Mouse (Mus musculus): ENCODE measurements around the gene Gsdma. TPM values are rescaled to one million over a fixed set of nuclear protein-coding genes. Genes with fewer than 3 reads are reported as not detected.
A peak's percentile ranks its signal among the peaks of the same experiment; 100 is the strongest.
"Not testable (repeated sequence)": the region's sequence is repeated elsewhere in the genome, so short reads cannot be mapped to it uniquely, and the experiment has no call there.

The Gsdma gene
- polyA plus RNA-seq, 1 experiment from 2014 or later: not detected

DNA sequence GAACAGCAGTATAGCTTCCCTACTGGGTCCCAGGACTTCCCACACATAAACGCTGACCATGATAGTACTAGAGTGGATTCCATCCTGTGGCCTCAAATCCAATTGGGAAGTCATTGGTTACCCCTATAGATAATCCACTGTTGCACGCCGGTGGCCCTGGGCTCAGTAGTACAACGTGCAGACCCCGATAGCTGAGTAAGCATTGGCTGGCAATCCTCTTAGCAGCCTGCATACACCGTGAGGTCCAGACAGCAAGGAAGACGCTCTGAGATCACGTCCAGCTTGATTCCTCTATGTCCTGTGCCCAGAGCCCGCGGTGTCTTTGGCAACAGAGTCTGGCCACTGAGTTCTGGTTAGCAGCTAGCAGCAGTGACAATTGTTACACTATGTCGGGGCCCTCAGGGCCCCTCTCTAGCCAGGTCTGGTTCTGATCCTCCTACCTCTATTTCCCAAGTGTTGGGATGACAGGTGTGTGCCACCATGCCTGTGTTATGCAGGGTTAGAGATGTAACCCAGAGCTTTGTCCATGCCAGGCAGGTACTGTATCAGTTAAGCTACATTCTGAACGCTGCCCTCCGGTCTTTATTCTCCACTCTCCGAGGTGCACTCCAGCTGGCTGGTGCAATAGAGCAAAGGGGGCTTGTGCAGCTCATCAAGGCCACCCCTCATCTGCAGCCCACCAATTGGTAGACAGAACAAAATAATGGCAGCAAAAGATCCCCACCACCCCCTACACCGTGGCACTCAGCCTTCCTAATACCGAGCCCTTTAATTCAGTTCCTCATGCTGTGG is 34.9 kb downstream of the Gsdma start:
- Histone ChIP-seq H3K9ac (no peak overlapping the region), H3K9me3 (replicated peaks) (no peaks in the 10 kb centered on the region), H3K27ac (no peak overlapping the region), H3K4me2 (no peak overlapping the region), H3K27me3 (no peaks in the 10 kb centered on the region), H3K4me3 (no peak overlapping the region), H3K4me1 (0 out of 2 replicates have a peak, but pooled peaks cover 6% of the 10 kb centered on the region), H3K36me3 (ENCODE audit: poor library complexity, severe bottlenecking) (peaks cover 36% of the 10 kb centered on the region)
- WGBS: 89% methylated on average over 16 of the region's 16 CpGs
- ATAC-seq: no peak

DNA sequence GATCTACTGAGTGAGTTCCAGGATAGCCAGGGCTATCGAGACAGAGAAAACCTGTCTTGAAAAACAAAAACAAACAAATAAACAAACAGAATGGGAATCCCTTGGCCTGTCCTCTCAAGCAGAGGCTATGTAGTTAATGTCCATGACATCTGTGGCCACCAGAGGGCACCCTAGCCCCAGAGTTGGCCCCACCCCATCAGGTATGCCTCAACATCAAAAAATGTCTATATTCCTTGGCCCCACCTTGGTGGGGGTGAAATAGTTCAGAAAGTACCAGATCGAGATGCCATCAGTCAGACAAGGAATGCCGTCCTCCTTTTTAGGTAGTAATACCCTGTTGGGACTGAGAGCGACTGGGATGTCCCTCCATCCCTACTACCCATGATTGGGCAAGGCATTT is 35.8 kb downstream of the Gsdma start:
- H3K9ac ChIP-seq: no peak overlapping the region
- no peaks in the 10 kb centered on the region for H3K9me3 ChIP-seq (replicated peaks)
- H3K27ac ChIP-seq: no peak overlapping the region
- WGBS: 54% methylated on average over 4 of the region's 4 CpGs
- H3K4me2 ChIP-seq: no peak overlapping the region
- H3K4me3 ChIP-seq: no peak overlapping the region
- H3K27me3 ChIP-seq: no peaks in the 10 kb centered on the region
- H3K4me1 ChIP-seq: 0 out of 2 replicates have a peak, but pooled peaks cover 6% of the 10 kb centered on the region
- H3K36me3 ChIP-seq (ENCODE audit: poor library complexity, severe bottlenecking): peaks cover 36% of the 10 kb centered on the region
- no peak for ATAC-seq

DNA sequence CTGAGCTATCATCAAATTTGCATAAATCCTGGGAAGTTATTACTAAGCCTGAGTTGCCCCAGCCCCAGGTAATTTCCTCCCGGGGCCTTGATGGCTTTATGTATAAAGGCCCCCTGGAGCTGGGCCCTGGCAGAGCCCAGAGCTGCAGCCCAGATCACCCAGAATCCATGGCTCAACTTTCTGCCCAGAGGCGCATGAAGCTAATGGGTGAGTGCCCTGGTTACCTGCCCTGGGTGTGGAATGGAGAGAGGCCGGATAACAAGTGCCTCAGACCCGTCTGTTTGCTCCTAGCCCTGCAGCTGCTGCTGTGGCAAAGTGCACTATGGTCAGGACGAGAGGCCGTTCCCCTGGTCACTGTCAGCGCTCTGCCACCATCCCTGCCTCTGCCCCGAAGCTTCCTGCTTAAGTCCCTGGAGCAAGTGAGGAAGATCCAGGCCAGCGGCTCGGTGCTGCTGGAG is 37.1 kb downstream of the Gsdma start, which contains the start of gene Csf3:
Gene Csf3 (plus strand): TSS at position 51 of the 458 bp plus-strand sequence.
- no peaks in the 10 kb centered on the region for H3K9me3 ChIP-seq (replicated peaks)
- H3K9ac ChIP-seq: 0 out of 2 replicates have a peak within 1 kb of the TSS, but pooled peaks have one; percentile 30
- H3K4me3 ChIP-seq: no peak within 1 kb of the TSS
- no peaks in the 10 kb centered on the region for H3K27me3 ChIP-seq
- H3K36me3 ChIP-seq (ENCODE audit: poor library complexity, severe bottlenecking): peaks cover 36% of the 10 kb centered on the region
- H3K4me2 ChIP-seq: no peak within 1 kb of the TSS
- no peak within 1 kb of the TSS for H3K27ac ChIP-seq
- 0 out of 2 replicates have a peak, but pooled peaks cover 6% of the 10 kb centered on the region for H3K4me1 ChIP-seq
- ATAC-seq: no peak
- WGBS: 36% methylated on average over 10 of the region's 10 CpGs

DNA sequence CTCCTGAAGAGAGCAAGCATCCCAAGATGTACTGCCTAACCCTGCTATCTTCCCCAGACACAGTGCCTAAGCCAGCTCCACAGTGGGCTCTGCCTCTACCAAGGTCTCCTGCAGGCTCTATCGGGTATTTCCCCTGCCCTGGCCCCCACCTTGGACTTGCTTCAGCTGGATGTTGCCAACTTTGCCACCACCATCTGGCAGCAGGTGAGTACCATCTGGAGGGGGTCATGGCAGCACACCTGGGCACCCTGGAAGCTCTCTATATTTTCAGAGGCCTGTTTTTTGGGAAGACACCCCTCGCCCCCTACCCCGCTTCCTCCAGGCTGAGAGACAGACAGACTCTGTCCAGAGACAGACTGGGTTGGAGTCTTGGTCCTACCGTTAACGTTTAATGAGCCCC is 38.2 kb downstream of the Gsdma start:
- Histone ChIP-seq H3K36me3 (ENCODE audit: poor library complexity, severe bottlenecking) (peaks cover 41% of the 10 kb centered on the region), H3K4me3 (no peak overlapping the region), H3K9me3 (replicated peaks) (no peaks in the 10 kb centered on the region), H3K4me1 (0 out of 2 replicates have a peak, but pooled peaks cover 6% of the 10 kb centered on the region), H3K27me3 (no peaks in the 10 kb centered on the region), H3K4me2 (no peak overlapping the region), H3K9ac (no peak overlapping the region), H3K27ac (no peak overlapping the region)
- ATAC-seq: no peak
- 64% methylated on average over 5 of the region's 5 CpGs for WGBS

DNA sequence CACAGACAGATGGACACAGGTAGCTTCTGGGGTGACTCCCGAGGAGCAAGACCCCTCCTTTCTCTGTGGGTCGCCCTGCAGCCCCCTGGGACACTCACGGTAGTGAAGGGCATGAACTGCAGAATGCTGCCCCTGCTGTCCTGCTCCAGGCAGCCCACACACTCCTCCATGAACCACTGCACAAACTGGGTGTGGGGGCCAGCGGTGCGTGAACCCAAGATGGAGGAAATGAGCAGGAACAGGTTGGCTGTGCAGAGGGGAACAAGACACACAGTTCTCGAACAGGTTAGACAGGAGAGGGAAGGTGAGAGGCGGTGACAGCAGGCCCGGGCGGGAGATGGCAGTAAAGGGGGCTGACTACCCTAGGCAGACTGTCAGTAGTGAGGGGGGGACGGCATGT is 40.9 kb downstream of the Gsdma start:
- H3K27ac ChIP-seq: no peak overlapping the region
- 0 out of 2 replicates have a peak, but pooled peaks cover 6% of the 10 kb centered on the region for H3K4me1 ChIP-seq
- H3K4me2 ChIP-seq: no peak overlapping the region
- no peak overlapping the region for H3K4me3 ChIP-seq
- ATAC-seq: no peak
- peaks cover 68% of the 10 kb centered on the region for H3K36me3 ChIP-seq (ENCODE audit: poor library complexity, severe bottlenecking)
- H3K27me3 ChIP-seq: no peaks in the 10 kb centered on the region
- H3K9ac ChIP-seq: peak overlapping the region; percentile 26; the same call in 1 of the 2 replicates
- H3K9me3 ChIP-seq (replicated peaks): no peaks in the 10 kb centered on the region
- WGBS: 87% methylated on average over 10 of the region's 10 CpGs

DNA sequence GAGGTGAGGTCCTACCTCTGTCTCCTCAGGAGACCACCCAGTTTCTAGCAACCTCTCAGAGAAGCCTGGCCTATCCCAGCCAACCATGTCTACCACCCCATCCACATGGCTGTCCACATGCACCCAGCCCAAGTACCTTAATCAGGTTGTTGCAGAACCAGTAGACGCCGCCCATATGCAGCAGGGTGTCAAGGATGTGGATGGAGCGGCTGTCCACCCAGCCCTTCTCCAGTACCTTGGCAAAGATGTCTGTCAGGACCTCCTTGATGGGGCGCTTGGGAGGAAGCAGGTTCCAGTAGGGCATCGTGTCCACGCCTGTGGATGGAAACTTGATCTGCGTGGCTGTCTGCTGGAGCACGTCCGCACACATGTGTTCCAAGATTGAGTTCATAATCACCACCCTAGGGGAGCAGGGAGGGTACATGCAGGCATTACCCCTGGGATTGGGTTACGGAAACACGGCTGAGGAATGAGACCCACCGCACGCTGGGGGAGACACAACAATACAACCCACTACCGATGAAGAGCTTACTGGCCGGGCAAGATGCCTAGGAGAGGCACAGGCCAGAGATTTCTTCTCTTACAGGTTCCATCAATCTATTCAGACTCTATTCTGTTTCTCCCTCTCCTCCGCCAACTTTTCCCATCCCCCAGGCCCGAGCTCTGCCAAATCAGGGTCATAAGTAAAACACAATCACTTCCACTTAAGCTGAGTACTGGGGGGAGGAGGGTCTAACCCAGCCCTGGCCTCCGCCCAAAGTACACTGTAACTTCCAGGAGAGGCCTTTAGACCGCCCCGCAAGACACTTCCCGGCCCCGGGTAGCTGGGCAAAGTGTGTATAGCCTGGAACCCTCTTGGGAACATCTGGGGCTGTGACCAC is 43.5 kb downstream of the Gsdma start:
- Histone ChIP-seq H3K36me3 (ENCODE audit: poor library complexity, severe bottlenecking) (peaks cover 89% of the 10 kb centered on the region), H3K27me3 (no peaks in the 10 kb centered on the region), H3K4me3 (no peak overlapping the region), H3K9ac (no peak overlapping the region), H3K9me3 (replicated peaks) (no peaks in the 10 kb centered on the region), H3K27ac (no peak overlapping the region), H3K4me1 (0 out of 2 replicates have a peak, but pooled peaks cover under 1% of the 10 kb centered on the region), H3K4me2 (no peak overlapping the region)
- no peak for ATAC-seq
- WGBS: 92% methylated on average over 22 of the region's 22 CpGs

DNA sequence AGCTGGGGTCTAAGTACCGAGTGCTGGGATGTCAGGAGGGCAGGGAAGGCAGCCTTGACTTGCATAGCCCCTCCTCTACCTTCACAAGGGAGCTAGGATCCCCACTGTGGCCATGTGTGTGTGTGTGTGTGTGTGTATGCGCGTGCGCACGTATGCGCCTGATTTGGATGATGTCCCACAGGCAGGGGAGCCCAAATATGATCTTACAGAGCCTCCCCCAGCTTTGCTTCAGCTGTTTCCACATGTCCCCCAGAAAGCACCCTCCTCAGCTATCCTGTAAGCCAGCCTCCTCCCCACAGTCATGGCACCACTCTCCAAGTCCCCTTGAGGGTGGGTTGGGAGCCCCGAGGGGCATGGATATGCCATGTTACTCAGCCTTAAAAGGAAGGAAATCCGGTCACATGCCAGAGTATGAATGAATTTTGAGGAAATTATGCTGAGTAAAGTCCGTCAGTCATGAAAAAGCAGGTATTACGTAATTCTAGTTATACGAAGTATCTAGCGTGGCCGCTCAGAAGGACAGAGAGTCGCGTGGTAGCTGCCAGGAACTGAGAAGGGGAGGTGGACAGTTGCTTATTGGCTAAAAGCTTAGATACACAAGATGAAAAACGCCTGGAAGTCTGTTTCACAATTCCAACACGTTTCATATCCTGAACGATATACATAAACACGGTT is 44.3 kb downstream of the Gsdma start:
- Histone ChIP-seq H3K4me3 (no peak overlapping the region), H3K27ac (no peak overlapping the region), H3K9me3 (replicated peaks) (no peaks in the 10 kb centered on the region), H3K9ac (no peak overlapping the region), H3K27me3 (no peaks in the 10 kb centered on the region), H3K4me1 (no peaks in the 10 kb centered on the region), H3K4me2 (no peak overlapping the region), H3K36me3 (ENCODE audit: poor library complexity, severe bottlenecking) (peaks cover 95% of the 10 kb centered on the region)
- WGBS: 91% methylated on average over 19 of the region's 19 CpGs
- ATAC-seq: no peak

DNA sequence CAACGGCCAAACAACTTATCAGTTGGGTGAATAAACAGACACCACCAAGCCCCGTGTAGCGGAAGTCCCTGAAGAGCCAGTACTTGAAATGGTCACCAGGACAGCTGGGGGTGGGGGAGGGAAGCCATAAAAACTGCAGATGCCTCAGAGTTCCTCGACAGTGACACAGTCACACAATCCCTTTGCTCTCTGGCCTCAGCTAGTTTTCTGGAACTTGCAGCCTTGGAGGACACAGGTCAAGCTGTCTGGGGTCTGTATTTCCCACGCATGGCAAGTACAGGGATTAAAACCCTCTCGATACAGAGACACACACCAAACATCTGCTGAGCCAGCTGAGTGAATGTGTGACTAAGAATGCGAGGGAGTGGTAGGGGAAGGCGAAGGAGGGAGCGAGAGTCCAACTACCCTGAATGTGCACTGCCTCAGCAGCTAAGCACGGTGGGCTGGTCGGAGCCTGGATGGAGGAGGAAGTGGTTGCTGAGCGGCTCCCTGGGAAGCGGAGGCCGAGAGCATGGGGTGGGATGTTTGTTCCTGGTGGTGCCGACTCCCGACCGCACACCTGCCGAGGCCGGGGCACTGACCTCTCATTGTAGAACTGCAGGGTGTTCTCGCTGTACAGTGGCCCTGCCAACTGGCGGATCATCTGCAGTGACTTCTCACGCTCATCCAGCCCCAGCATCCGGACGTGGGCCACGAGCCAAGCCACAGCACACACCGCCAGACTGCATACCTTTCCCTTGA is 45.0 kb downstream of the Gsdma start:
- no peak for ATAC-seq
- no peak overlapping the region for H3K4me2 ChIP-seq
- 89% methylated on average over 26 of the region's 26 CpGs for WGBS

DNA sequence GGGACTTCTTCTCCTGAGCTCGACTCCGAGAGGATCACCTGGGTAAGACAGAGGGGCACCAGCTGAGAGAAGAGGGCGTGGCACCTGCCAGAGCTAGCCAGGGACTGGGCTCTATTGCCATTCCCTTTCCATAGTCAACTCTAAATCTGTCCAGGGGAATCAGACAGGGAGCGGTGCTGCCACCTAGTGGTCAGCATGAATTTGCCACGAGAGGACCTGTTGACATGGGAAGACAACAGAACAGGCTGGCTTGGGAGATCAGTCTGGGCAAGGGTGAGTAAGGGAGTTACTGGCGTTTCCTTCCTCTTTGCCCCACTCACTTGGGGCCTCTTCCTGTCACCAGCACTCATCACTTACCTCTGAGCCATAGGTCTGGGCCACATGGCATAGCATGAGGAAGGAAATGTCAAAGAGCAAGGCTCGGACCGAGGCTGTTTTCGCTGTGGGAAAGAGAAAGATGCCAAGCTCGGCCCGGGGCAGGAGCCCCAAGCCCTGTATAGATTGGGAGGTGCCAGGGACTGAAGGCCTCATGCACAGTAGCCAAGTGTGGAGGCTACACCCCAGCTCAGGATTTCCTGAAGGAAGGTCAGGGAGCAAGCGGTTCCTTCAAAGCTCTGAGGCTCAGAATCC is 46.4 kb downstream of the Gsdma start:
- Histone ChIP-seq H3K4me3 (no peak overlapping the region), H3K36me3 (ENCODE audit: poor library complexity, severe bottlenecking) (peaks cover 95% of the 10 kb centered on the region), H3K27ac (no peak overlapping the region), H3K4me1 (no peaks in the 10 kb centered on the region), H3K4me2 (no peak overlapping the region), H3K27me3 (no peaks in the 10 kb centered on the region), H3K9ac (no peak overlapping the region), H3K9me3 (replicated peaks) (no peaks in the 10 kb centered on the region)
- 0 out of 2 replicates have a peak, but pooled peaks have one; percentile 24 for ATAC-seq
- WGBS: 50% methylated on average over 12 of the region's 12 CpGs

More for the DNA sequence above, 45.0 kb downstream of the Gsdma start:
- H3K9me3 ChIP-seq (replicated peaks): no peaks in the 10 kb centered on the region
- H3K36me3 ChIP-seq (ENCODE audit: poor library complexity, severe bottlenecking): peaks cover 95% of the 10 kb centered on the region
- no peak overlapping the region for H3K4me3 ChIP-seq
- H3K27me3 ChIP-seq: no peaks in the 10 kb centered on the region
- no peak overlapping the region for H3K27ac ChIP-seq
- H3K4me1 ChIP-seq: no peaks in the 10 kb centered on the region
- H3K9ac ChIP-seq: no peak overlapping the region

DNA sequence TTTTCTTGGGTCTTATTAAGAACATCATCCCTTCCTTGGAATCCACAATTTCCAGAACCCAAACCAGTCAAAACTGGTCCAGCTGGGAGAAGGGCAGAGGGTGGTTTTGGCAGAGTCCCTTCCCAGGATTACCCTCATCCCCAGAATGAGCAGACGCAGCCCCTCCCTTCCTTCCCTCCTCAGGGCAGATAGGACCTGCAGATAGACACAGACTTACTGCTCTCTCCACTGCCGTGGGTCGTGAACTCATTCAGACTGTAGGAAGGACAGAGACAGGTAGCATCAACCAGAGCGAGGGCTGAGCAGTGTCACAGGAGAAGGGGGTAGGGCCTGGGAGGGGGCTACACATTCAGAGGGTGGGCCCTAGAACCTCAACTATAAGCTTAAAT is 46.9 kb downstream of the Gsdma start:
- Histone ChIP-seq H3K27me3 (no peaks in the 10 kb centered on the region), H3K4me2 (no peak overlapping the region), H3K27ac (no peak overlapping the region), H3K9ac (no peak overlapping the region), H3K4me1 (no peaks in the 10 kb centered on the region), H3K4me3 (no peak overlapping the region), H3K36me3 (ENCODE audit: poor library complexity, severe bottlenecking) (peaks cover 95% of the 10 kb centered on the region), H3K9me3 (replicated peaks) (no peaks in the 10 kb centered on the region)
- WGBS: 92% methylated on average over 4 of the region's 4 CpGs
- no peak for ATAC-seq

DNA sequence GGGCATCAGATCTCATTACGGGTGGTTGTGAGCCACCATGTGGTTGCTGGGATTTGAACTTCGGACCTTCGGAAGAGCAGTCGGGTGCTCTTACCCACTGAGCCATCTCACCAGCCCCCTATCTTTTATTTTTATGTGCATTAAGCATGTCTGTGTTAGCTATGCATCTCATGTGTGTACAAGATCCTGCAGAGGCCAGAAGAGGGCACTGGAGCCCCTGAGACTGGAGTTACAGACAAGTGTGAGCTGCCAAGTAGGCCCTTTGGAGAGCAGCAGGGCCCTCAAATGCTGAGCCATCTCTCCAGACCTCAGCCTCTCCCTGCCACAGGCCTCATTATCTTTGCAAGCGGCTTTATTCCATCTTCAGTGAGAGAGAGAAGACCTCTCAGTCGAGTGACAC is 47.9 kb downstream of the Gsdma start:
- WGBS: 85% methylated on average over 6 of the region's 6 CpGs
- not testable (repeated sequence) for H3K4me2 ChIP-seq; H3K27me3 ChIP-seq; ATAC-seq; H3K9ac ChIP-seq; H3K4me3 ChIP-seq; H3K9me3 ChIP-seq (replicated peaks); H3K4me1 ChIP-seq
- H3K36me3 ChIP-seq (ENCODE audit: poor library complexity, severe bottlenecking): peaks cover 93% of the 10 kb centered on the region
- H3K27ac ChIP-seq: peak overlapping the region; percentile 35; the same call in 1 of the 2 replicates
